Mouse (Mus musculus) CH12.LX (cell line): Measurements from ENCODE around the gene Micu1. TPM values are rescaled to one million over a fixed set of nuclear protein-coding genes. Genes with fewer than 3 reads are reported as not detected.

Experiments
- DNase-seq: peaks from one replicate; pipeline ENCODE4 v3.0.0-alpha.2; 2013; ENCODE audit errors: extremely low read depth
- H3K27ac ChIP-seq: 2 replicates; pipeline ENCODE4 v1.5.1; 2012; ENCODE audit warnings: low read depth, mild to moderate bottlenecking, control low read depth, moderate library complexity; ENCODE audit not compliant: insufficient read depth
- H3K27me3 ChIP-seq: replicated peaks from 2 replicates; pipeline ENCODE3; 2012; ENCODE audit warnings: inconsistent platforms
- H3K36me3 ChIP-seq, 2 experiments: replicated peaks in 1 of 2; 2 replicates each; pipeline versions ENCODE3 to v1.6.1; 2012; ENCODE audit warnings: inconsistent platforms in 1 of 2, low read length in 1 of 2, mild to moderate bottlenecking in 1 of 2, mixed read lengths in 1 of 2, moderate library complexity in 1 of 2; ENCODE audit not compliant: control insufficient read depth in 1 of 2, insufficient read depth in 1 of 2
- H3K4me1 ChIP-seq, 2 experiments: 2 replicates each; pipeline ENCODE4 v1.6.1; 2012; ENCODE audit warnings: inconsistent platforms in 1 of 2, moderate library complexity in 1 of 2; ENCODE audit not compliant: insufficient read depth in 2 of 2, control insufficient read depth in 1 of 2
- H3K4me2 ChIP-seq: 2 replicates; pipeline ENCODE4 v1.6.1; 2012; ENCODE audit warnings: low read depth, mild to moderate bottlenecking, control low read depth; ENCODE audit not compliant: poor library complexity, insufficient read depth, severe bottlenecking
- H3K4me3 ChIP-seq, 3 experiments: fragments of 150-350 bp in 1 of 3; sonication (generic) in 1 of 3; replicated peaks in 1 of 3; 2 replicates each; pipeline versions ENCODE3 to v1.5.1; 2011 to 2012; ENCODE audit warnings: low read depth in 2 of 3, low read length in 2 of 3, mild to moderate bottlenecking in 2 of 3, moderate library complexity in 2 of 3, control low read depth in 1 of 3, improper control_type of control experiment in 1 of 3, inconsistent platforms in 1 of 3, mixed read lengths in 1 of 3; ENCODE audit not compliant: poor library complexity in 1 of 3
- H3K79me2 ChIP-seq: replicated peaks from 2 replicates; pipeline ENCODE4 v1.6.1; 2012; ENCODE audit warnings: mild to moderate bottlenecking, moderate library complexity; ENCODE audit not compliant: control insufficient read depth, poor library complexity, insufficient read depth, severe bottlenecking; ENCODE audit errors: extremely low read depth
- H3K9ac ChIP-seq: 2 replicates; pipeline ENCODE4 v1.6.1; 2012; ENCODE audit warnings: low read depth, mild to moderate bottlenecking, control low read depth, moderate library complexity; ENCODE audit not compliant: insufficient read depth
- H3K9me3 ChIP-seq: replicated peaks from 2 replicates; pipeline ENCODE3; 2012; ENCODE audit warnings: low read length, inconsistent platforms, mixed read lengths
- BHLHE40 ChIP-seq: IDR thresholded peaks from 2 replicates; pipeline ENCODE4 v1.6.1; 2011; ENCODE audit warnings: mild to moderate bottlenecking, low read depth, low read length, improper control_type of control experiment
- CHD1 ChIP-seq: IDR thresholded peaks from 2 replicates; pipeline ENCODE4 v1.6.1; 2012; ENCODE audit warnings: low read depth, low read length, improper control_type of control experiment, inconsistent platforms
- CHD2 ChIP-seq: IDR thresholded peaks from 2 replicates; pipeline ENCODE4 v1.6.1; 2011; ENCODE audit warnings: low read length, improper control_type of control experiment
- ELF1 ChIP-seq: IDR thresholded peaks from 2 replicates; pipeline ENCODE4 v1.6.1; 2014; ENCODE audit warnings: low read depth, mild to moderate bottlenecking, inconsistent platforms, low read length, improper control_type of control experiment
- EP300 ChIP-seq: IDR thresholded peaks from 2 replicates; pipeline ENCODE4 v1.6.1; 2011; ENCODE audit warnings: low read length, improper control_type of control experiment
- ETS1 ChIP-seq: conservative IDR thresholded peaks from 2 replicates; pipeline ENCODE4 v1.6.1; 2012; ENCODE audit warnings: low read depth, mild to moderate bottlenecking, inconsistent platforms, low read length, improper control_type of control experiment, moderate library complexity
- GABPA ChIP-seq: IDR thresholded peaks from 2 replicates; pipeline ENCODE4 v1.6.1; 2012; ENCODE audit warnings: low read depth, low read length, improper control_type of control experiment, inconsistent platforms; ENCODE audit not compliant: insufficient replicate concordance
- HCFC1 ChIP-seq: IDR thresholded peaks from 2 replicates; pipeline ENCODE4 v1.6.1; 2012; ENCODE audit warnings: low read depth, mild to moderate bottlenecking, inconsistent platforms, low read length, improper control_type of control experiment
- IRF4 ChIP-seq: IDR thresholded peaks from 2 replicates; pipeline ENCODE4 v1.6.1; 2014; ENCODE audit warnings: low read depth, mild to moderate bottlenecking, inconsistent platforms, low read length, improper control_type of control experiment
- JUND ChIP-seq: conservative IDR thresholded peaks from 2 replicates; pipeline ENCODE4 v1.6.1; 2011; ENCODE audit warnings: low read depth, low read length, improper control_type of control experiment
- KAT2A ChIP-seq: IDR thresholded peaks from 2 replicates; pipeline ENCODE4 v1.6.1; 2012; ENCODE audit warnings: low read length, improper control_type of control experiment, inconsistent platforms; ENCODE audit not compliant: insufficient replicate concordance
- MAFK ChIP-seq: IDR thresholded peaks from 2 replicates; pipeline ENCODE4 v1.6.1; 2011; ENCODE audit warnings: low read length, improper control_type of control experiment; ENCODE audit not compliant: insufficient replicate concordance
- MAZ ChIP-seq: IDR thresholded peaks from 2 replicates; pipeline ENCODE4 v1.6.1; 2012; ENCODE audit warnings: low read depth, mild to moderate bottlenecking, inconsistent platforms, low read length, improper control_type of control experiment, moderate library complexity
- MEF2A ChIP-seq: IDR thresholded peaks from 2 replicates; pipeline ENCODE4 v1.6.1; 2014; ENCODE audit warnings: low read depth, mild to moderate bottlenecking, inconsistent platforms, low read length, improper control_type of control experiment, borderline replicate concordance
- MXI1 ChIP-seq: IDR thresholded peaks from 2 replicates; pipeline ENCODE4 v1.6.1; 2011; ENCODE audit warnings: mild to moderate bottlenecking, low read depth, low read length, improper control_type of control experiment
- MYC ChIP-seq: IDR thresholded peaks from 2 replicates; pipeline ENCODE4 v1.6.1; 2011; ENCODE audit warnings: low read depth, mild to moderate bottlenecking, improper control_type of control experiment, low read length
- NELFE ChIP-seq: IDR thresholded peaks from 2 replicates; pipeline ENCODE4 v1.6.1; 2011; ENCODE audit warnings: low read depth, low read length, improper control_type of control experiment
- NRF1 ChIP-seq: IDR thresholded peaks from 2 replicates; pipeline ENCODE4 v1.6.1; 2014; ENCODE audit warnings: low read depth, mild to moderate bottlenecking, inconsistent platforms, low read length, improper control_type of control experiment, moderate library complexity
- PAX5 ChIP-seq: IDR thresholded peaks from 2 replicates; pipeline ENCODE4 v1.6.1; 2012; ENCODE audit warnings: low read length, inconsistent platforms, mixed read lengths
- POLR2A ChIP-seq: IDR thresholded peaks from 2 replicates; pipeline ENCODE4 v1.6.1; 2011; ENCODE audit warnings: low read depth, mild to moderate bottlenecking, improper control_type of control experiment, low read length
- POLR2AphosphoS2 ChIP-seq: IDR thresholded peaks from 2 replicates; pipeline ENCODE4 v1.6.1; 2011; ENCODE audit warnings: low read depth, low read length, improper control_type of control experiment
- RCOR1 ChIP-seq: conservative IDR thresholded peaks from 2 replicates; pipeline ENCODE4 v1.6.1; 2012; ENCODE audit warnings: low read depth, mild to moderate bottlenecking, inconsistent platforms, low read length, improper control_type of control experiment
- SIN3A ChIP-seq: IDR thresholded peaks from 2 replicates; pipeline ENCODE4 v1.6.1; 2012; ENCODE audit warnings: low read length, improper control_type of control experiment, inconsistent platforms
- TCF12 ChIP-seq: IDR thresholded peaks from 2 replicates; pipeline ENCODE4 v1.6.1; 2014; ENCODE audit warnings: low read depth, mild to moderate bottlenecking, inconsistent platforms, low read length, improper control_type of control experiment
- USF1 ChIP-seq: IDR thresholded peaks from 2 replicates; pipeline ENCODE4 v1.6.1; 2014; ENCODE audit warnings: low read depth, mild to moderate bottlenecking, inconsistent platforms, low read length, improper control_type of control experiment
- ZKSCAN1 ChIP-seq: IDR thresholded peaks from 2 replicates; pipeline ENCODE4 v1.6.1; 2012; ENCODE audit warnings: low read depth, inconsistent platforms, low read length, improper control_type of control experiment, borderline replicate concordance
- ZMIZ1 ChIP-seq: IDR thresholded peaks from 2 replicates; pipeline ENCODE4 v1.6.1; 2012; ENCODE audit warnings: low read depth, mild to moderate bottlenecking, inconsistent platforms, low read length, improper control_type of control experiment
- dilution Hi-C: fragments of 300-500 bp; cut with MboI; formaldehyde crosslinking; loops from 2 replicates; pipeline ENCODE4 v1.14.3; 2020; ENCODE audit warnings: low sequenced_read_pairs; ENCODE audit not compliant: extremely low pct_unique_long_range_greater_than_20kb, extremely low pct_ligation_motif_present
- in situ Hi-C: fragments of 300-500 bp; cut with MboI; formaldehyde crosslinking; loops from 3 replicates; pipeline ENCODE4 v1.14.3; 2019; ENCODE audit warnings: low sequenced_read_pairs, low pct_ligation_motif_present, low pct_unique_long_range_greater_than_20kb, mixed read lengths
- polyA plus RNA-seq: library from polyadenylated mRNA; unstranded; fragments of >175 nt; gene quantifications from 2 replicates; pipeline ENCODE4 v1.2.1, GENCODE M21; 2012; ENCODE audit warnings: low read depth; ENCODE audit not compliant: insufficient read length
- total RNA-seq, 2 experiments: library from RNA; depleted of rRNA; stranded (reverse); fragments of 300-350 nt in 1 of 2; fragments of >200 nt in 1 of 2; gene quantifications; 2 replicates each; pipeline ENCODE4 v1.2.3; 2012 to 2014

Micu1 gene
- total and polyA plus RNA-seq, 3 experiments, result 23.1 to 37.1 (median 29.3) TPM

GRCm38 (mm10) chr10:59898935-59899334 lies 196.7 kb downstream of the Micu1 start:
- no peaks in the 10 kb centered on the region for H3K79me2 ChIP-seq
- peak overlapping the region; percentile 90 for H3K27ac ChIP-seq
- no peaks in the 10 kb centered on the region for H3K9me3 ChIP-seq
- no peaks in the 10 kb centered on the region for H3K27me3 ChIP-seq
- dilution Hi-C loops (no loop called here), in situ Hi-C loops (loop anchor here (5.0 to 10.0 kb wide), 4 partner anchors 53 to 336 kb away; partner anchors contain the start of gene Ddit4)
- peak overlapping the region; percentile 32 for H3K4me2 ChIP-seq
- peak overlapping the region in 1 of 3 experiments; percentile 26 for H3K4me3 ChIP-seq
- TF ChIP-seq MAFK (no peak), TCF12 (no peak), MYC (no peak), SIN3A (no peak), EP300 (no peak), ZKSCAN1 (no peak), HCFC1 (no peak), MEF2A (no peak), PAX5 (no peak)
- peak overlapping the region; percentile 58 for H3K9ac ChIP-seq
- DNase-seq, result no peak
- H3K36me3 ChIP-seq, result peaks cover 39 to 44% of the 10 kb centered on the region in 2 experiments
- H3K4me1 ChIP-seq, result peaks cover 70 to 95% of the 10 kb centered on the region in 2 experiments

- Histone ChIP-seq H3K27ac (peak overlapping the region; percentile 90), H3K36me3 (peaks cover 33 to 37% of the 10 kb centered on the region in 2 experiments), H3K4me1 (peaks cover 70 to 90% of the 10 kb centered on the region in 2 experiments), H3K4me2 (peak overlapping the region; percentile 53), H3K4me3 (peak overlapping the region; percentile 29 to 37 (median 30)), H3K27me3 (no peaks in the 10 kb centered on the region), H3K79me2 (no peaks in the 10 kb centered on the region), H3K9me3 (no peaks in the 10 kb centered on the region), H3K9ac (peak overlapping the region; percentile 67)
- DNase-seq, result peak; percentile 94
- dilution Hi-C loops, result no loop called here
- in situ Hi-C loops, result loop anchor here (5.0 to 25.0 kb wide), 5 partner anchors 53 to 488 kb away; partner anchors contain the start of genes Ddit4 and Gm17455
- TF ChIP-seq USF1, result no peak
- peak; percentile 78 for TF ChIP-seq ELF1
- peak; percentile 83 for TF ChIP-seq TCF12
- TF ChIP-seq MEF2A, result peak; percentile 71
- TF ChIP-seq POLR2A, result peak; percentile 89
- no peak; the same call in 1 of the 2 replicates for TF ChIP-seq NRF1
- no peak for TF ChIP-seq IRF4
- TF ChIP-seq MAZ, result peak; percentile 99
- TF ChIP-seq POLR2AphosphoS2, result peak; percentile 71; the same call in 1 of the 2 replicates
- TF ChIP-seq MYC, result 0 out of 2 replicates have a peak, but pooled peaks have one; percentile 12
- 0 out of 2 replicates have a peak, but pooled peaks have one; percentile 19 for TF ChIP-seq MXI1
- no peak for TF ChIP-seq RCOR1
- 0 out of 2 replicates have a peak, but pooled peaks have one; percentile 6 for TF ChIP-seq KAT2A
- peak; percentile 14; the same call in 1 of the 2 replicates for TF ChIP-seq BHLHE40
- TF ChIP-seq GABPA, result no peak
- TF ChIP-seq ETS1, result peak; percentile 57
- TF ChIP-seq ZMIZ1, result peak; percentile 86
- TF ChIP-seq CHD2, result 0 out of 2 replicates have a peak, but pooled peaks have one; percentile 8
- peak; percentile 32; the same call in 1 of the 2 replicates for TF ChIP-seq EP300
- TF ChIP-seq MAFK, result 0 out of 2 replicates have a peak, but pooled peaks have one; percentile 15
- TF ChIP-seq NELFE, result peak; percentile 62
- peak; percentile 44; the same call in 1 of the 2 replicates for TF ChIP-seq SIN3A
- TF ChIP-seq CHD1, result peak; percentile 48; the same call in 1 of the 2 replicates
- no peak for TF ChIP-seq JUND
Measured at GRCm38 (mm10) chr10:59899341-59900173, 197.3 kb downstream of the Micu1 start.
